Comparison of ENCODE assay signal across 19 mouse cellular contexts in genomic region chr6:86125761-86126160, GRCm38 (mm10).
DNase-seq lines count a peak whose midpoint lies in the region; ATAC-seq and TF ChIP-seq lines count a peak whose summit lies in the region.
"Had no signal": no experiment of that assay in that cellular context is flagged by ENCODE, and none has a peak within 500 bp of the region (broad histone marks: within the 10 kb centered on the region; RNA-seq: fewer than 3 reads in every experiment).

No protein-coding gene starts in this region.

- H3K79me2 ChIP-seq in MEL (ENCODE audit: control insufficient read depth, insufficient read depth, low read length, poor library complexity): no peaks in the 10 kb centered on the region

- no peak for TF ChIP-seq RAD21 in MEL (IDR thresholded peaks at IDR 0.05; ENCODE audit: low read depth, low read length)

- no peak overlapping the region for H3K4me3 ChIP-seq in hindbrain, embryonic 16.5 days (ENCODE audit: low read length)
- H3K4me3 ChIP-seq in hindbrain, postnatal 0 days (ENCODE audit: low read length): no peak overlapping the region
- no peak overlapping the region for H3K4me3 ChIP-seq in midbrain, embryonic 11.5 days (ENCODE audit: low read depth, low read length)
- H3K4me3 ChIP-seq in midbrain, embryonic 14.5 days (replicated peaks; ENCODE audit: low read depth, low read length): no peak overlapping the region
- no peak overlapping the region for H3K4me3 ChIP-seq in MEL (ENCODE audit: control insufficient read depth in 1 of 2, insufficient read depth in 1 of 2, low read depth in 2 of 2, low read length in 2 of 2)
- no peak overlapping the region for H3K4me3 ChIP-seq in liver, embryonic 11.5 days (ENCODE audit: low read depth, low read length)
- H3K4me3 ChIP-seq: embryonic facial prominence, embryonic 12.5 days; heart, adult 2 months; heart, embryonic 15.5 days; intestine, embryonic 15.5 days had no signal

- 85% methylated on average over 4 of the region's 4 CpGs for WGBS in hindbrain, embryonic 16.5 days
- 70% methylated on average over 4 of the region's 4 CpGs for WGBS in hindbrain, postnatal 0 days
- WGBS in midbrain, embryonic 11.5 days: 81% methylated on average over 4 of the region's 4 CpGs
- WGBS in midbrain, embryonic 14.5 days: 82% methylated on average over 4 of the region's 4 CpGs
- WGBS in liver, embryonic 11.5 days: 78% methylated on average over 4 of the region's 4 CpGs

- H3K27me3 ChIP-seq in hindbrain, embryonic 16.5 days (replicated peaks; ENCODE audit: control insufficient read depth, insufficient read depth, low read length): no peaks in the 10 kb centered on the region
- no peaks in the 10 kb centered on the region for H3K27me3 ChIP-seq in hindbrain, postnatal 0 days (ENCODE audit: insufficient read depth, low read length)
- no peaks in the 10 kb centered on the region for H3K27me3 ChIP-seq in midbrain, embryonic 11.5 days (ENCODE audit: control insufficient read depth, insufficient read depth, low read length)
- H3K27me3 ChIP-seq in midbrain, embryonic 14.5 days (ENCODE audit: control insufficient read depth, insufficient read depth, low read length): no peaks in the 10 kb centered on the region
- no peaks in the 10 kb centered on the region for H3K27me3 ChIP-seq in MEL (ENCODE audit: control insufficient read depth in 1 of 2, insufficient read depth in 2 of 2, low read length in 2 of 2)
- H3K27me3 ChIP-seq in splenic B cell, adult 2 months (ENCODE audit: control insufficient read depth, insufficient read depth, low read length, poor library complexity, severe bottlenecking): no peaks in the 10 kb centered on the region
- no peaks in the 10 kb centered on the region for H3K27me3 ChIP-seq in liver, embryonic 11.5 days (replicated peaks; ENCODE audit: control insufficient read depth, insufficient read depth, low read length)
- H3K27me3 ChIP-seq: embryonic facial prominence, embryonic 12.5 days; heart, embryonic 15.5 days; intestine, embryonic 15.5 days had no signal

- H3K36me3 ChIP-seq in hindbrain, embryonic 16.5 days (ENCODE audit: control insufficient read depth, insufficient read depth, low read length): peaks cover 4% of the 10 kb centered on the region; the same call in 1 of the 2 replicates
- no peaks in the 10 kb centered on the region for H3K36me3 ChIP-seq in hindbrain, postnatal 0 days (ENCODE audit: insufficient read depth, low read length)
- H3K36me3 ChIP-seq in midbrain, embryonic 11.5 days (ENCODE audit: control insufficient read depth, insufficient read depth, low read length): no peaks in the 10 kb centered on the region
- H3K36me3 ChIP-seq in midbrain, embryonic 14.5 days (ENCODE audit: control insufficient read depth, insufficient read depth, low read length): peaks cover 11% of the 10 kb centered on the region
- peaks cover 0 to 20% of the 10 kb centered on the region in 2 experiments; a peak in 2 of 4 replicates for H3K36me3 ChIP-seq in MEL (ENCODE audit: control insufficient read depth in 1 of 2, insufficient read depth in 2 of 2, low read length in 2 of 2)
- H3K36me3 ChIP-seq in splenic B cell, adult 2 months (ENCODE audit: control insufficient read depth, insufficient read depth, low read length, poor library complexity, severe bottlenecking): no peaks in the 10 kb centered on the region
- no peaks in the 10 kb centered on the region for H3K36me3 ChIP-seq in liver, embryonic 11.5 days (ENCODE audit: control insufficient read depth, insufficient read depth, low read length)
- H3K36me3 ChIP-seq: embryonic facial prominence, embryonic 12.5 days; heart, embryonic 15.5 days; intestine, embryonic 15.5 days had no signal

- no peak for TF ChIP-seq POLR2A in MEL (IDR thresholded peaks at IDR 0.05; ENCODE audit: control insufficient read depth in 1 of 2, insufficient read depth in 1 of 2, low read depth in 1 of 2, low read length in 2 of 2, poor library complexity in 1 of 2)

- no peak overlapping the region for H3K9ac ChIP-seq in hindbrain, embryonic 16.5 days (ENCODE audit: low read depth, low read length)
- H3K9ac ChIP-seq in hindbrain, postnatal 0 days (replicated peaks; ENCODE audit: low read length): no peak overlapping the region
- H3K9ac ChIP-seq in midbrain, embryonic 11.5 days (ENCODE audit: low read length): no peak overlapping the region
- H3K9ac ChIP-seq in midbrain, embryonic 14.5 days (replicated peaks; ENCODE audit: low read length): no peak overlapping the region
- H3K9ac ChIP-seq in MEL (ENCODE audit: control insufficient read depth, low read depth, low read length, poor library complexity, severe bottlenecking): no peak overlapping the region
- no peak overlapping the region for H3K9ac ChIP-seq in liver, embryonic 11.5 days (ENCODE audit: low read depth, low read length)
- H3K9ac ChIP-seq: embryonic facial prominence, embryonic 12.5 days; heart, embryonic 15.5 days; intestine, embryonic 15.5 days had no signal

- no peak overlapping the region for H3K27ac ChIP-seq in hindbrain, embryonic 16.5 days (ENCODE audit: low read depth, low read length)
- no peak overlapping the region for H3K27ac ChIP-seq in hindbrain, postnatal 0 days
- H3K27ac ChIP-seq in midbrain, embryonic 11.5 days (ENCODE audit: low read depth, low read length): no peak overlapping the region
- H3K27ac ChIP-seq in midbrain, embryonic 14.5 days (replicated peaks; ENCODE audit: low read depth, low read length): no peak overlapping the region
- no peak overlapping the region for H3K27ac ChIP-seq in MEL (ENCODE audit: control insufficient read depth, low read depth, low read length)
- H3K27ac ChIP-seq in liver, embryonic 11.5 days (ENCODE audit: low read depth, low read length): no peak overlapping the region
- H3K27ac ChIP-seq: embryonic facial prominence, embryonic 12.5 days; heart, adult 2 months; heart, embryonic 15.5 days; intestine, embryonic 15.5 days had no signal

- peak; percentile 26; the same call in 1 of the 2 replicates for ATAC-seq in hindbrain, embryonic 16.5 days
- no peak for ATAC-seq in hindbrain, postnatal 0 days
- peak; percentile 35; the same call in 1 of the 2 replicates for ATAC-seq in midbrain, embryonic 11.5 days (ENCODE audit: low FRiP score)
- ATAC-seq in midbrain, embryonic 14.5 days (ENCODE audit: low FRiP score, low TSS enrichment): no peak
- ATAC-seq in liver, embryonic 11.5 days (replicated peaks; ENCODE audit: low FRiP score): no peak
- ATAC-seq: forebrain, embryonic 16.5 days; intestine, embryonic 15.5 days had no signal

- no peaks in the 10 kb centered on the region for H3K9me3 ChIP-seq in hindbrain, embryonic 16.5 days (ENCODE audit: control insufficient read depth, low read length)
- H3K9me3 ChIP-seq in hindbrain, postnatal 0 days (ENCODE audit: low read length): no peaks in the 10 kb centered on the region
- no peaks in the 10 kb centered on the region for H3K9me3 ChIP-seq in midbrain, embryonic 11.5 days (ENCODE audit: control insufficient read depth, low read length)
- H3K9me3 ChIP-seq in midbrain, embryonic 14.5 days (ENCODE audit: control insufficient read depth, low read length): no peaks in the 10 kb centered on the region
- H3K9me3 ChIP-seq in MEL (replicated peaks; ENCODE audit: insufficient read depth, low read length): no peaks in the 10 kb centered on the region
- no peaks in the 10 kb centered on the region for H3K9me3 ChIP-seq in liver, embryonic 11.5 days (ENCODE audit: control insufficient read depth, low read length)
- H3K9me3 ChIP-seq: embryonic facial prominence, embryonic 12.5 days; heart, embryonic 15.5 days; intestine, embryonic 15.5 days had no signal

- TF ChIP-seq EP300 in MEL (IDR thresholded peaks at IDR 0.05; ENCODE audit: low read depth in 1 of 2, low read length in 2 of 2): no peak

- DNase-seq in hindbrain, postnatal 0 days (ENCODE audit: low spot score): no peak
- DNase-seq in midbrain, embryonic 11.5 days (ENCODE audit: low spot score, missing footprints): peak; percentile 66
- no peak for DNase-seq in midbrain, embryonic 14.5 days
- DNase-seq in MEL (ENCODE audit: low read depth, low spot score): peak; percentile 70
- DNase-seq in splenic B cell, adult 2 months (ENCODE audit: low read depth, low spot score): peak; percentile 10
- DNase-seq in liver, embryonic 11.5 days (ENCODE audit: low spot score): no peak
- DNase-seq: adrenal gland, postnatal 10 days; cerebellum, adult 11 months; cerebellum, adult 8-10 months; cerebellum, postnatal 25 days; gastrocnemius, postnatal 10 days; heart, adult 2 months; heart, postnatal 14 days had no signal

- H3K4me2 ChIP-seq in hindbrain, embryonic 16.5 days (ENCODE audit: low read length): no peak overlapping the region
- H3K4me2 ChIP-seq in hindbrain, postnatal 0 days (ENCODE audit: low read depth, low read length): no peak overlapping the region
- no peak overlapping the region for H3K4me2 ChIP-seq in midbrain, embryonic 11.5 days
- no peak overlapping the region for H3K4me2 ChIP-seq in midbrain, embryonic 14.5 days (ENCODE audit: low read length)
- H3K4me2 ChIP-seq in liver, embryonic 11.5 days: no peak overlapping the region
- H3K4me2 ChIP-seq: embryonic facial prominence, embryonic 12.5 days; heart, embryonic 11.5 days; heart, embryonic 15.5 days; intestine, embryonic 15.5 days had no signal

- TF ChIP-seq CTCF in hindbrain, postnatal 0 days (IDR thresholded peaks at IDR 0.05; ENCODE audit: low read depth): no peak
- TF ChIP-seq CTCF in MEL (IDR thresholded peaks at IDR 0.05 in 2 of 3, conservative IDR thresholded peaks at IDR 0.05 in 1 of 3; ENCODE audit: control insufficient read depth in 1 of 3, insufficient read depth in 1 of 3, low read depth in 2 of 3, low read length in 3 of 3, poor library complexity in 1 of 3, severe bottlenecking in 1 of 3): no peak

- no peaks in the 10 kb centered on the region for H3K4me1 ChIP-seq in hindbrain, embryonic 16.5 days (ENCODE audit: control insufficient read depth, insufficient read depth, low read depth, low read length)
- H3K4me1 ChIP-seq in hindbrain, postnatal 0 days (ENCODE audit: insufficient read depth, low read length): no peaks in the 10 kb centered on the region
- no peaks in the 10 kb centered on the region for H3K4me1 ChIP-seq in midbrain, embryonic 11.5 days (ENCODE audit: control insufficient read depth, insufficient read depth, low read length)
- no peaks in the 10 kb centered on the region for H3K4me1 ChIP-seq in midbrain, embryonic 14.5 days (ENCODE audit: control insufficient read depth, insufficient read depth, low read length)
- peaks cover 12 to 31% of the 10 kb centered on the region in 2 experiments for H3K4me1 ChIP-seq in MEL (ENCODE audit: control insufficient read depth in 1 of 2, insufficient read depth in 2 of 2, low read length in 2 of 2)
- peaks cover 24% of the 10 kb centered on the region for H3K4me1 ChIP-seq in liver, embryonic 11.5 days (replicated peaks; ENCODE audit: control insufficient read depth, insufficient read depth, low read length)
- H3K4me1 ChIP-seq: embryonic facial prominence, embryonic 12.5 days; heart, embryonic 15.5 days; intestine, embryonic 15.5 days had no signal

TF ChIP-seq in MEL, 35 proteins besides CTCF, POLR2A, EP300 and RAD21:
- TF ChIP-seq ZNF384 (IDR thresholded peaks at IDR 0.05; ENCODE audit: low read depth, low read length) (no peak), POLR2AphosphoS2 (IDR thresholded peaks at IDR 0.05; ENCODE audit: low read length) (no peak), TAL1 (IDR thresholded peaks at IDR 0.05; ENCODE audit: low read length) (no peak), HCFC1 (IDR thresholded peaks at IDR 0.05; ENCODE audit: low read depth, low read length) (no peak)

Comparison
In these comparisons a context has a peak if more than half of its experiments do, and no peak if none do; other contexts are left out.
1. ATAC-seq: peak in hindbrain, embryonic 16.5 days (single experiment) and midbrain, embryonic 11.5 days (single experiment); none in hindbrain, postnatal 0 days (single experiment), midbrain, embryonic 14.5 days (single experiment) and liver, embryonic 11.5 days (single experiment).
2. DNase-seq: peak in midbrain, embryonic 11.5 days (single experiment), MEL (single experiment) and splenic B cell, adult 2 months (single experiment); none in hindbrain, postnatal 0 days (single experiment), midbrain, embryonic 14.5 days (single experiment) and liver, embryonic 11.5 days (single experiment).